Mouse (Mus musculus): Measurements from ENCODE around the gene Galnt9. TPM values are rescaled to one million over a fixed set of nuclear protein-coding genes. Genes with fewer than 3 reads are reported as not detected.
A peak's percentile ranks its signal among the peaks of the same experiment; 100 is the strongest.

The Galnt9 gene
- 8.4 and 10.9 TPM in 2 replicates for polyA plus RNA-seq (2016; fragmentation: Nextera tagmentation; extraction: Ambion mirVana)

- Histone ChIP-seq H3K36me3 (no peaks in the 10 kb centered on the region), H3K4me2 (replicated peaks) (peak within 1 kb of the TSS; percentile 64), H3K27ac (replicated peaks) (peak within 1 kb of the TSS; percentile 35), H3K27me3 (peaks cover 58% of the 10 kb centered on the region), H3K4me1 (peaks cover 11% of the 10 kb centered on the region; the same call in 1 of the 2 replicates), H3K4me3 (peak within 1 kb of the TSS; percentile 50), H3K9me3 (no peaks in the 10 kb centered on the region), H3K9ac (replicated peaks) (peak within 1 kb of the TSS; percentile 49)
- ATAC-seq (ENCODE audit: low FRiP score, low read depth), result peak; percentile 49; the same call in 1 of the 2 replicates
- WGBS, result under 1% methylated on average over 62 of the region's 82 CpGs
These were observed at the start of gene Galnt9 for GRCm38 (mm10) chr5:110543951-110544690. Gene Galnt9 (plus strand): TSS chr5:110544355.

GRCm38 (mm10) chr5:110494396-110494795, 49.8 kb upstream of the Galnt9 start:
- Histone ChIP-seq H3K27ac (replicated peaks) (no peak overlapping the region), H3K27me3 (peaks cover 24% of the 10 kb centered on the region), H3K4me1 (peaks cover 11% of the 10 kb centered on the region; the same call in 1 of the 2 replicates), H3K4me2 (replicated peaks) (no peak overlapping the region; the same call in 1 of the 2 replicates), H3K36me3 (no peaks in the 10 kb centered on the region), H3K4me3 (no peak overlapping the region), H3K9ac (replicated peaks) (no peak overlapping the region), H3K9me3 (no peaks in the 10 kb centered on the region)
- WGBS, result 61% methylated on average over 4 of the region's 4 CpGs
- 0 out of 2 replicates have a peak, but pooled peaks have one; percentile 31 for ATAC-seq (ENCODE audit: low FRiP score, low read depth)

- no peak overlapping the region for H3K4me2 ChIP-seq (replicated peaks)
- H3K4me1 ChIP-seq, result peaks cover 11% of the 10 kb centered on the region; the same call in 1 of the 2 replicates
- no peak overlapping the region for H3K27ac ChIP-seq (replicated peaks)
- H3K27me3 ChIP-seq, result peaks cover 21% of the 10 kb centered on the region
- no peaks in the 10 kb centered on the region for H3K36me3 ChIP-seq
- H3K4me3 ChIP-seq, result no peak overlapping the region
- H3K9me3 ChIP-seq, result no peaks in the 10 kb centered on the region
- no peak overlapping the region for H3K9ac ChIP-seq (replicated peaks)
- ATAC-seq (ENCODE audit: low FRiP score, low read depth), result no peak
- 91% methylated on average over 6 of the region's 6 CpGs for WGBS
These were observed 49.1 kb upstream of the Galnt9 start for GRCm38 (mm10) chr5:110495051-110495450.

- H3K36me3 ChIP-seq, result no peaks in the 10 kb centered on the region
- no peak for ATAC-seq (ENCODE audit: low FRiP score, low read depth)
- 0 out of 2 replicates have a peak, but pooled peaks cover 14% of the 10 kb centered on the region for H3K27me3 ChIP-seq
- no peak overlapping the region for H3K4me3 ChIP-seq
- no peak overlapping the region for H3K27ac ChIP-seq (replicated peaks)
- H3K9ac ChIP-seq (replicated peaks), result no peak overlapping the region
- H3K9me3 ChIP-seq, result no peaks in the 10 kb centered on the region
- H3K4me1 ChIP-seq, result peaks cover 11% of the 10 kb centered on the region; the same call in 1 of the 2 replicates
- 82% methylated on average over 5 of the region's 5 CpGs for WGBS
- H3K4me2 ChIP-seq (replicated peaks), result no peak overlapping the region
These were observed 46.6 kb upstream of the Galnt9 start for GRCm38 (mm10) chr5:110497556-110497955.

GRCm38 (mm10) chr5:110498071-110498470, 46.1 kb upstream of the Galnt9 start:
- Histone ChIP-seq H3K4me2 (replicated peaks) (no peak overlapping the region), H3K9ac (replicated peaks) (no peak overlapping the region), H3K36me3 (no peaks in the 10 kb centered on the region), H3K27ac (replicated peaks) (no peak overlapping the region), H3K27me3 (0 out of 2 replicates have a peak, but pooled peaks cover 14% of the 10 kb centered on the region), H3K9me3 (no peaks in the 10 kb centered on the region), H3K4me1 (peaks cover 11% of the 10 kb centered on the region; the same call in 1 of the 2 replicates), H3K4me3 (no peak overlapping the region)
- no peak for ATAC-seq (ENCODE audit: low FRiP score, low read depth)
- WGBS, result 72% methylated on average over 10 of the region's 10 CpGs

- Histone ChIP-seq H3K36me3 (no peaks in the 10 kb centered on the region), H3K4me1 (no peaks in the 10 kb centered on the region), H3K27ac (replicated peaks) (peak overlapping the region; percentile 39; the same call in 1 of the 2 replicates), H3K27me3 (0 out of 2 replicates have a peak, but pooled peaks cover 14% of the 10 kb centered on the region), H3K4me2 (replicated peaks) (no peak overlapping the region), H3K9me3 (no peaks in the 10 kb centered on the region), H3K4me3 (no peak overlapping the region), H3K9ac (replicated peaks) (no peak overlapping the region)
- no peak for ATAC-seq (ENCODE audit: low FRiP score, low read depth)
- WGBS, result 58% methylated on average over 4 of the region's 4 CpGs
These were observed 43.9 kb upstream of the Galnt9 start for GRCm38 (mm10) chr5:110500233-110500632.

GRCm38 (mm10) chr5:110503361-110503760, 40.8 kb upstream of the Galnt9 start:
- Histone ChIP-seq H3K27me3 (0 out of 2 replicates have a peak, but pooled peaks cover 8% of the 10 kb centered on the region), H3K36me3 (no peaks in the 10 kb centered on the region), H3K4me2 (replicated peaks) (no peak overlapping the region), H3K4me1 (peaks cover 16% of the 10 kb centered on the region; the same call in 1 of the 2 replicates), H3K27ac (replicated peaks) (no peak overlapping the region), H3K9ac (replicated peaks) (no peak overlapping the region), H3K9me3 (no peaks in the 10 kb centered on the region), H3K4me3 (no peak overlapping the region)
- ATAC-seq (ENCODE audit: low FRiP score, low read depth), result no peak
- WGBS, result 95% methylated on average over 3 of the region's 3 CpGs

GRCm38 (mm10) chr5:110505611-110506294, 38.4 kb upstream of the Galnt9 start:
- H3K9ac ChIP-seq (replicated peaks), result no peak overlapping the region
- H3K9me3 ChIP-seq, result no peaks in the 10 kb centered on the region
- no peaks in the 10 kb centered on the region for H3K27me3 ChIP-seq
- no peaks in the 10 kb centered on the region for H3K36me3 ChIP-seq
- no peak overlapping the region for H3K4me3 ChIP-seq
- peak overlapping the region; percentile 63 for H3K27ac ChIP-seq (replicated peaks)
- peaks cover 19% of the 10 kb centered on the region; the same call in 1 of the 2 replicates for H3K4me1 ChIP-seq
- 57% methylated on average over 10 of the region's 10 CpGs for WGBS
- no peak overlapping the region for H3K4me2 ChIP-seq (replicated peaks)
- no peak for ATAC-seq (ENCODE audit: low FRiP score, low read depth)

GRCm38 (mm10) chr5:110506295-110506616, 37.9 kb upstream of the Galnt9 start:
- peak overlapping the region; percentile 63; the same call in 1 of the 2 replicates for H3K27ac ChIP-seq (replicated peaks)
- no peak overlapping the region for H3K4me3 ChIP-seq
- ATAC-seq (ENCODE audit: low FRiP score, low read depth), result no peak

GRCm38 (mm10) chr5:110506856-110507255, 37.3 kb upstream of the Galnt9 start:
- WGBS, result 88% methylated on average over 3 of the region's 3 CpGs
- Histone ChIP-seq H3K9me3 (no peaks in the 10 kb centered on the region), H3K27ac (replicated peaks) (no peak overlapping the region), H3K4me1 (peaks cover 19% of the 10 kb centered on the region; the same call in 1 of the 2 replicates), H3K9ac (replicated peaks) (no peak overlapping the region), H3K4me3 (no peak overlapping the region), H3K27me3 (no peaks in the 10 kb centered on the region), H3K36me3 (no peaks in the 10 kb centered on the region), H3K4me2 (replicated peaks) (no peak overlapping the region)
- no peak for ATAC-seq (ENCODE audit: low FRiP score, low read depth)

More at GRCm38 (mm10) chr5:110506295-110506616, 37.9 kb upstream of the Galnt9 start:
- Histone ChIP-seq H3K9ac (replicated peaks) (no peak overlapping the region), H3K4me1 (peaks cover 19% of the 10 kb centered on the region; the same call in 1 of the 2 replicates), H3K9me3 (no peaks in the 10 kb centered on the region), H3K27me3 (no peaks in the 10 kb centered on the region), H3K36me3 (no peaks in the 10 kb centered on the region), H3K4me2 (replicated peaks) (no peak overlapping the region)
- WGBS, result 31% methylated on average over 8 of the region's 8 CpGs

- WGBS, result 78% methylated on average over 3 of the region's 3 CpGs
- Histone ChIP-seq H3K27ac (replicated peaks) (no peak overlapping the region), H3K27me3 (0 out of 2 replicates have a peak, but pooled peaks cover 4% of the 10 kb centered on the region), H3K4me1 (peaks cover 19% of the 10 kb centered on the region; the same call in 1 of the 2 replicates), H3K9ac (replicated peaks) (no peak overlapping the region), H3K9me3 (no peaks in the 10 kb centered on the region), H3K4me3 (no peak overlapping the region), H3K4me2 (replicated peaks) (no peak overlapping the region), H3K36me3 (no peaks in the 10 kb centered on the region)
- no peak for ATAC-seq (ENCODE audit: low FRiP score, low read depth)
These were observed 36.2 kb upstream of the Galnt9 start for GRCm38 (mm10) chr5:110507943-110508342.

GRCm38 (mm10) chr5:110510357-110510756, 33.8 kb upstream of the Galnt9 start:
- no peak overlapping the region for H3K4me3 ChIP-seq
- WGBS, result 76% methylated on average over 6 of the region's 6 CpGs
- no peak overlapping the region for H3K9ac ChIP-seq (replicated peaks)
- no peaks in the 10 kb centered on the region for H3K9me3 ChIP-seq
- 0 out of 2 replicates have a peak, but pooled peaks cover 4% of the 10 kb centered on the region for H3K27me3 ChIP-seq
- H3K4me2 ChIP-seq (replicated peaks), result no peak overlapping the region
- peaks cover 18% of the 10 kb centered on the region; the same call in 1 of the 2 replicates for H3K4me1 ChIP-seq
- no peaks in the 10 kb centered on the region for H3K36me3 ChIP-seq
- ATAC-seq (ENCODE audit: low FRiP score, low read depth), result no peak
- H3K27ac ChIP-seq (replicated peaks), result no peak overlapping the region

All from midbrain, embryonic 12.5 days (tissue).